ENCODE assay signal across 11 mouse cellular contexts in the genomic region with DNA sequence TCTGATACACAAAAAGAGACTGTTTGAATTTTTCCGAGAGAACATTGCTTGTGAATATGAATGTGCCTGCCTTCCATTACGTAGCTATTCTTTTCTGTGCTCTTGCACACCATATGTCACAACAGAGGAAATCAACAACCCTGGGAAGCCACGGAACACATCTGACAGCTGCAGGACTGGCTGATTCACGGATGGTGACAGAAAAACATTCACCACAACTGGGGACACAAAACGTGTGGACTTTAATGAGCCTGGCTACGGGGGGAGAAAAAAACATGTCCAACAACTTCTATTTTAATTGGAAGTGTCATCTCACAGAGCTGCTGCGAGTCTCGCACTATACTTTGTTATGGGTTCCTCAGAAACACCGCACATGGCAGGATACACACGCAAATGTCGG.
DNase-seq lines count a peak whose midpoint lies in the region; ATAC-seq and TF ChIP-seq lines count a peak whose summit lies in the region.
"Had no signal": no experiment of that assay in that cellular context is flagged by ENCODE, and none has a peak within 500 bp of the region (broad histone marks: within the 10 kb centered on the region; RNA-seq: fewer than 3 reads in every experiment).

No protein-coding gene starts in this region.

- no peaks in the 10 kb centered on the region for H3K27me3 ChIP-seq in forebrain, embryonic 12.5 days
- H3K27me3 ChIP-seq in forebrain, embryonic 11.5 days (ENCODE audit: control insufficient read depth, insufficient read depth, low read length) = no peaks in the 10 kb centered on the region
- H3K27me3 ChIP-seq in forebrain, embryonic 15.5 days = no peaks in the 10 kb centered on the region
- no peaks in the 10 kb centered on the region for H3K27me3 ChIP-seq in thymus, adult 2 months (ENCODE audit: control insufficient read depth, insufficient read depth, low read length)
- H3K27me3 ChIP-seq: limb, embryonic 12.5 days had no signal

- peak; percentile 70; the same call in 1 of the 2 replicates for ATAC-seq in forebrain, embryonic 12.5 days (ENCODE audit: low FRiP score)
- no peak for ATAC-seq in forebrain, embryonic 11.5 days (replicated peaks; ENCODE audit: low FRiP score)
- ATAC-seq in forebrain, embryonic 15.5 days (replicated peaks) = peak; percentile 83

- H3K9ac ChIP-seq in forebrain, embryonic 12.5 days = no peak overlapping the region
- H3K9ac ChIP-seq in forebrain, embryonic 11.5 days (ENCODE audit: low read length) = no peak overlapping the region
- H3K9ac ChIP-seq in forebrain, embryonic 15.5 days (replicated peaks) = no peak overlapping the region
- H3K9ac ChIP-seq: limb, embryonic 12.5 days had no signal

- H3K9me3 ChIP-seq in forebrain, embryonic 12.5 days = no peaks in the 10 kb centered on the region
- H3K9me3 ChIP-seq in forebrain, embryonic 11.5 days (ENCODE audit: control insufficient read depth, low read length) = no peaks in the 10 kb centered on the region
- no peaks in the 10 kb centered on the region for H3K9me3 ChIP-seq in forebrain, embryonic 15.5 days
- H3K9me3 ChIP-seq: limb, embryonic 12.5 days had no signal

- TF ChIP-seq POLR2A in thymus, adult 2 months (IDR thresholded peaks at IDR 0.05; ENCODE audit: control insufficient read depth, extremely low read depth, insufficient read depth, low read length, poor library complexity) = no peak

- H3K4me3 ChIP-seq in forebrain, embryonic 12.5 days (replicated peaks) = no peak overlapping the region
- no peak overlapping the region for H3K4me3 ChIP-seq in forebrain, embryonic 11.5 days (ENCODE audit: low read depth, low read length)
- no peak overlapping the region for H3K4me3 ChIP-seq in forebrain, embryonic 15.5 days
- H3K4me3 ChIP-seq in thymus, adult 2 months (ENCODE audit: control insufficient read depth, insufficient read depth, low read length) = no peak overlapping the region
- H3K4me3 ChIP-seq: limb, embryonic 12.5 days had no signal

- no peak overlapping the region for H3K4me2 ChIP-seq in forebrain, embryonic 12.5 days
- H3K4me2 ChIP-seq in forebrain, embryonic 11.5 days (ENCODE audit: low read depth, low read length, severe bottlenecking) = no peak overlapping the region
- H3K4me2 ChIP-seq in forebrain, embryonic 15.5 days (replicated peaks) = peak overlapping the region; percentile 23
- H3K4me2 ChIP-seq: limb, embryonic 12.5 days had no signal

- TF ChIP-seq CTCF in thymus, adult 2 months (IDR thresholded peaks at IDR 0.05; ENCODE audit: borderline replicate concordance, control insufficient read depth, extremely low read depth, insufficient read depth, low read length, poor library complexity) = no peak

- no peak for DNase-seq in forebrain, embryonic 11.5 days (ENCODE audit: low spot score)
- DNase-seq in Muller cell, postnatal 12 days (ENCODE audit: inconsistent ontology term) = peak; percentile 52
- DNase-seq in left cerebral cortex, postnatal 25 days (ENCODE audit: low spot score in 2 of 2) = peak; percentile 44 to 78
- no peak for DNase-seq in thymus, adult 2 months
- DNase-seq in thymus, postnatal 0 days (ENCODE audit: low spot score) = no peak
- DNase-seq in kidney, adult 11 months = no peak
- DNase-seq: heart, postnatal 36 days; lung, adult 2 months had no signal

- H3K27ac ChIP-seq in forebrain, embryonic 12.5 days = peak overlapping the region; percentile 56; the same call in 1 of the 2 replicates
- no peak overlapping the region for H3K27ac ChIP-seq in forebrain, embryonic 11.5 days (ENCODE audit: low read depth, low read length)
- H3K27ac ChIP-seq in forebrain, embryonic 15.5 days (replicated peaks) = peak overlapping the region; percentile 72
- no peak overlapping the region for H3K27ac ChIP-seq in thymus, adult 2 months (ENCODE audit: control insufficient read depth, insufficient read depth, low read length)
- H3K27ac ChIP-seq: limb, embryonic 12.5 days had no signal

- WGBS in forebrain, embryonic 12.5 days = 50% methylated on average over 11 of the region's 11 CpGs
- WGBS in forebrain, embryonic 11.5 days = 77% methylated on average over 11 of the region's 11 CpGs
- WGBS in forebrain, embryonic 15.5 days = 21% methylated on average over 11 of the region's 11 CpGs
- 84% methylated on average over 11 of the region's 11 CpGs for WGBS in thymus, adult 2 months

- peaks cover 31% of the 10 kb centered on the region for H3K4me1 ChIP-seq in forebrain, embryonic 12.5 days
- 0 out of 2 replicates have a peak, but pooled peaks cover 2% of the 10 kb centered on the region for H3K4me1 ChIP-seq in forebrain, embryonic 11.5 days (replicated peaks; ENCODE audit: control insufficient read depth, insufficient read depth, low read length)
- peaks cover 52% of the 10 kb centered on the region for H3K4me1 ChIP-seq in forebrain, embryonic 15.5 days
- no peaks in the 10 kb centered on the region for H3K4me1 ChIP-seq in thymus, adult 2 months (replicated peaks; ENCODE audit: control insufficient read depth, insufficient read depth, low read length)

- no peaks in the 10 kb centered on the region for H3K36me3 ChIP-seq in forebrain, embryonic 12.5 days (replicated peaks)
- no peaks in the 10 kb centered on the region for H3K36me3 ChIP-seq in forebrain, embryonic 11.5 days (ENCODE audit: control insufficient read depth, insufficient read depth, low read length)
- no peaks in the 10 kb centered on the region for H3K36me3 ChIP-seq in forebrain, embryonic 15.5 days
- H3K36me3 ChIP-seq in thymus, adult 2 months (ENCODE audit: control insufficient read depth, insufficient read depth, low read length) = no peaks in the 10 kb centered on the region
- H3K36me3 ChIP-seq: limb, embryonic 12.5 days had no signal

- intact Hi-C loops in left cerebral cortex, postnatal 25 days (cut with DNase I) = loop anchor here (5.0 kb wide), 2 partner anchors 50 to 195 kb away; partner anchors contain the start of gene Slc2a13

Comparison
In these comparisons a context has a peak if more than half of its experiments do, and no peak if none do; other contexts are left out.
1. H3K27ac ChIP-seq: peak in forebrain, embryonic 12.5 days (single experiment) and forebrain, embryonic 15.5 days (single experiment); none in forebrain, embryonic 11.5 days (single experiment) and thymus, adult 2 months (single experiment).
2. DNase-seq: peak in Muller cell, postnatal 12 days (single experiment) and left cerebral cortex, postnatal 25 days (2 of 2); none in forebrain, embryonic 11.5 days (single experiment), thymus, adult 2 months (single experiment), thymus, postnatal 0 days (single experiment) and kidney, adult 11 months (single experiment).